Mouse (Mus musculus) WW6 (cell line): ENCODE results near the gene Cep135.

Source experiments
- DNase-seq: peaks from one replicate; pipeline ENCODE4 v3.0.0-alpha.2; 2013; ENCODE audit warnings: low read depth, low spot score

Cep135 gene

DNA sequence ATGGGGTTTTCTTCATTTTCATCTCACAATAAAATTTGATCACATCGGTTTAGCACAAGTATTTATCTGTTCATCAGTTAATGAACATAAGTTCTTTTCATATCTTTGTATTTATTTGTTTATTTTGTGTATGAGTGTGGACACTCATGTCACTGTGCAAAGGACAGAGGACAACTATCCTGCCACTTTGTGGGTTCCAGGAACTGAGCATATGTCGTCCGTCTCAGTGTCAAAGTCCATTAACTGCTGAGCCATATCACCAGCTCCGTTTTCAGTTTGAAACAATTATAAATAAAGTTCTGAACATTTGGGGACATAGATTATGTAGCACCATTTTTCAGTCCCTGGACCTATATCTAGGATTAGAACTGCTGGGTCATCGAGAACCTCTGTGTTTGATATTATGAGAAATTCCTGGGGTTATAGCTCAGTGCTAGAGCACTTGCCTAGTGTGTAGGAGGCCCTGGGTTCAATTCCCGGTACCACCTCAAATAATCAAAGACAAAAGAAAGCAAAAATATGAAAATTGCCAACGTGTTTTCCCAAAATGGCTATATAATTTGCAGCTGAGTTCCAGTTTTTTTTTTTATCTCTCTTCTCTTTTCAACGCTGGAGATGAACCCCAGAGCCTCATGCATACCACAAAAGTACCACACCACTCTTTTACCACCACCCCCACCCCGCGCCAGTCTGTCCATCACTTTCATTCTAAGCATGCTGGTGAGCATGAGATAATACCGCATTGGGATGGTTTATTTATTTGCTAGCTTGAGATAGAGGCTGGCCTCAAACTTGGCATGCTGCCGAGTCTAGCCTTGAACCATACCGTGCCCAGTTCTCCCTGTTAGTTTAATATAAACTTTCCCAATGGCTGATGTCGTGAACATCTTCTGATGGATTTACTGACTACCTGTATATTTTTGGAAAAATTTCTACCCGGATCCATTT lies 96.4 kb downstream of the Cep135 start:
- no peak for DNase-seq

DNA sequence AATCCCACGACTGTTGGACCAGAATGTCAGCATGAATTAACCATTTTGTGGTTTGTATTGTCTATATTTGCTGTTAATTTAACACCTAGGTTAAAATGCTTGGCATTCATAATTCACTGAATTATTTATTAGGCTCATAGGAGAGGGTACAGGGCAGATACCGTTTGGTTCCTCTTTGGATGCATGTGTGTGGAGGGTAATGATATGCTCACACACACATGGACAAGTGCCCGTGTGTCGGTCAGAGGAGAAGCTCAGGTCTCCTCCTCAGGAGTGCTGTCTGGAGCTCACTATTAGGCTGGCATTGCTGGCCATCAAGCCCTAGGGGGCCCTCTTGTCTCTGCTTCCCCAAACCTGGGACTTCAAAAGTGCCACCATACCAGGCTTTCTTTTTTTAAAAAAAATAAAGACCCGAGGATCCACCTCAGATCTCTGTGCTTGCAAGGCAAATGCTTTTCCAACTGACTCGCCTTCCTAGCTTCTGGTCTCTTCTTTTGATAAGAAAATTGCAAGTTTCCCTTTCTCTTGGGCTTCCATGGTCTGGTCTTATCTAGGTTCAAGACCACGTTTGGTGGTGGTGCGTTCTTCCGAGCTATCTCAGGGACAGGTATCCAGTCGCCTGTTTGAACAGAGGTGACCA lies 99.6 kb downstream of the Cep135 start:
- DNase-seq: no peak

DNA sequence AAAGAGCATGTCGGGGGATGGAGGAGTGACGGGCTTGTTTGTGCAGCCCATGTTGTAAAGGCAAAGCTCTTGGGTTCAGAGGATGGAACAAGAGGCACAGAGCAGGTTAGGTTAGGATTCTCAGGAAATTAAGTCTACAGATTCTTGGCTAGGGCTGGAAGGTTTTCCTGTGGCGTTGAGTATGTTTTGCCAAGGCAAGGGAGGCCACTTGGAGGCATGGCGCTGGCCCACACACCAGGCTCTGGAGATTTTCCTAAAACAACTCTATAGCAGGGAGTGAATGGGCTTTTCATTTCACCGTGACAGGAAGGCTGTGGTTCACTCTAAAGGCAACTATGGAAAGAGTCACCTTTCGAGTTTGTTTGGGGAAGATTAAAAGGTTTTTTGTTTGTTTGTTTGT lies 100.1 kb downstream of the Cep135 start:
- DNase-seq: no peak

DNA sequence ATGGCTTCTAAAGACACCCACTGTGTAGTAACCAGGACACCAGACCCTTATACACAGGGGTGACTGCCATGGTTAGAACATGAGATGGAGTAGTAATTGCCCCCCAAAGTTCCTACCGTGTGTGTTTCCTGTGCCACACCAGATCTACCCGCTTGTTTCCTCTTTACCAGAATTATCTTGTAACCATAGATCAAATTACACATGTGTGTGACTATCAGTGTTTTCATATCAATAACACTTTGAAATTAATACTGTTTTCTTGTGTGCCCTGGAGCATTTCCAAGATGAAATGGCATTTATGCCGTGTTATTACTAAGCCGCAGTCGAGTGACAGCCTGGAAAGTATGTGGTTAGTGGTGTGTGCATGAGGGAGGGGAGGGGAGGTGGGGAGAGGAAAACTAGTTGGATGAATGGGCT lies 101.7 kb downstream of the Cep135 start:
- no peak for DNase-seq

DNA sequence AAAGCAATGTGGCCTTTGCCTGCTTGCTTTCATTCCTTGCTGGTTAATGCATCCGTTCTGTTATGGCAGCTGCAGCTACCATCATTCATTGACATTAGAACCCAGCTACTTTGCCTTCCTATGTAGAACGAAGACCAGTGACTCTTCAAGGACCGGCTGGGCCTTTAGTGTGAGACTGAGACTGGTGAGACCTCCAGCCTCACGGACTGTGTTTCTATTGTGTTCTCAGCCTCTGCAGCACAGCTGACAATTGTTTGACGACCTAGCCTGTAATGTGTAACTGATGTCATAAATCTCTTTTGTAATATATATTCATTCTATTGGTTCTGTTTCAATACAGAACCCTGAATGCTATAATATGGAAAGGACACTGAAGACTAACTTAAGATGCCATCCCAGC lies 102.8 kb downstream of the Cep135 start:
- DNase-seq: no peak

DNA sequence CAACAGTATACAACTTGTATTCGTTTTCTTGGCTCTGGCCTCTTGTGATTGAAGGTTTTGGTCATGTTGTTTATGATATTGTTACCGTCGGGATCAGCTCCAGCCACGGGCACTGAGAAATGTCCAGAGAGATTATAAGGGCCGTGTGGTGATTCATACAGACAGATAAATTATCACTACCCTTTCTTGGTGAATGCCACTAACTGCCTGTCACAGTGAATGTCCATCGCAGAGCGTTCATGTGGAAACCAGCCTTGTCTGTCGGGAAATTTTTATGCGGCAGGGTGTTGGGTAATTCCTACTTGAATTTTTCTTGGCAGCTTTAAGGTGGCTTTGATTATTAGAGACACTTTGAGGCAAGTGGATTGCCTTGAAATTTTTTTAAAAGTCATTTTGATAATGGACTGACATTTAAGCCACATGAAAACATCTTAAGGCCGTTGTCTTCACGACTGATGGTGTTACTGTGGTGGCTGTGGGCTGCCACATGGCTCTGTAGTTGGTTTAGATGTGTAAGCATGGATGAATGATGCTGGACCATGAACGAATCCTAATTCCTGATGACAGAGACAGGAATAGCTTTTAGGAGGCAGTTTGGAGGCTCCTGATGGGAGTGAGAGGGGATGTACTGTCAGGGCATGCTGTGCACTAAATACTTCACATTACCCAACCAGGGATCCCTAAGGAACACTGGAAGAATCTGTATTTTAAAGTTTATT lies 103.4 kb downstream of the Cep135 start:
- no peak for DNase-seq
